Mouse (Mus musculus): Measurements from ENCODE around the gene Oaz2.
"Not testable (repeated sequence)": the region's sequence is repeated elsewhere in the genome, so short reads cannot be mapped to it uniquely, and the experiment has no call there.

The Oaz2 gene

DNA sequence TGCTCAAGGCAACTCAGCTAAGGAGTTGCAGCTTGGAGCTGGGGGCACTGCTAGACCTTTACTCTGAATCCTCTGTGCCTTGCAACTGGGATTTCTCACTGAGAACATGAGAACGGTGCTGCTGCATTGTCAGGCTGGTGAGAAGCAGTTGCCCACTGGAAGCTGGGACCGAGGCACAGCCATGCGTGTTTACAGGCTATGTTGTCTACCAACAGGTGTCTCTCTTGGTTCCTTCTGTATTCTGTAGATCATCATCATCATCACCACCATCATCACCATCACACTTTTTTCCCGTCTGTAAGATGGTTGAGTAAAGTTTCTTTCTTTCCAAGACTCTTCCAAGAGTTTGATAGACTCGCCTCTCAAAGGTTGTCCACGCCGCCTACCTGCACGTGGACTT, at the start of gene Oaz2:
TSS of gene Oaz2 (plus strand) at position 301 of the 400 bp plus-strand sequence.
- DNase-seq, result no peak

DNA sequence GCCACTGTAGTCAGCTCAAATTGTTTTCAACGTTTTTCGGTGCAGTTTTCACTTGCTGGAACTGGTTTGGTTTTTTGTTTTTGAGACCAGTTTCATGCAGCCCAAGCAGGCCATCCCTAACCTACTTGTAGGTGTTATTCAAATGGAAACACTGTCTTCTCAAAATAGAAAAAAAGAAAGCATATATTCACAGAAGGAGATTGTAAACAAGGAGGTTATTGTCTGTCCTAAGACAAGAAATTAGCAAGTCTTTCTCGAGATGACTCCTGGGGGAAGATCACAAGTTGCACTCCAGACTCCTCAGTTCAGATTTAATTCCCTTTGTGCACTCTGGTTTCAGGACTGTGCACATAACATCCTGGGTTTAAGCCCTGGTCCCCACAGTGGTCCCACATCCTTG, 48.5 kb upstream of the Oaz2 start:
- no peak for DNase-seq

DNA sequence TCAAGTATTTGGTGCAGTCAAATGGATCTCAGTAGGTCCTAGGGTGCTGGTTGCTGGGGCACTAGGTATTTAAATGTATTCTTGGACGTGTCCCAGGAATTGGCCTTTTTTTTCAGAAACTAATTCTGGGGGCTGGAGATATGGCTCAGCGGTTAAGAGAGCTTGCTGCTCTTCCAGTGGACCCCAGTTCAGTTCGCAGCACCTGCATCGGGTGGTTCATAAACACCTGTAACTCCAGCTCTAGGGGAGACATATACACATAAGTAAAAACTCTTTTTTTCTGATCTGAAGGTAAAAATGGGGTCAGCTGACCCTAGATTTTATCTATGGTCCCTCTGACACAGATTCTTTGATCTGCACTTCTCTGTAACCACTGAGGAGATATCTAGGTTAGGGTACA, 46.6 kb upstream of the Oaz2 start:
- no peak for DNase-seq

DNA sequence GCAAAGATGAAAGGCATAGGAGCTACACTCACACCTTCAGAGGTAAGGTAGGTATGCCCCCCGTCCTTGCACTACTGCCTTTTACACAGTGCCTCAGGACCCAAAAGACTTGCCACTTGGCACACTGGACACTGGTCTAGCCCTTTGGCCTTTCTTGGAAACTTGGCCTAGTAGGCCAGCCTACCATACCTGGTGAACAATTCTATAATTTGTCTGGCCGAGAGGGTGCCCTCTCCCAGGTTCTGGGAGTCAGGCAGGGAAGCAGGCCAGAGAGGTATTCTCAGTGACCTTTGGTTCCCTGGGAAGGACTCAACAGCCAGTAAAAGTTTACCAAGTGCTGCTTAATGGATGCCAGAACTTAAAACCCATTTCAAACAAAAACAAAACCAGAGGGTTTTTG, 46.1 kb upstream of the Oaz2 start:
- DNase-seq, result peak; percentile 73 to 89

DNA sequence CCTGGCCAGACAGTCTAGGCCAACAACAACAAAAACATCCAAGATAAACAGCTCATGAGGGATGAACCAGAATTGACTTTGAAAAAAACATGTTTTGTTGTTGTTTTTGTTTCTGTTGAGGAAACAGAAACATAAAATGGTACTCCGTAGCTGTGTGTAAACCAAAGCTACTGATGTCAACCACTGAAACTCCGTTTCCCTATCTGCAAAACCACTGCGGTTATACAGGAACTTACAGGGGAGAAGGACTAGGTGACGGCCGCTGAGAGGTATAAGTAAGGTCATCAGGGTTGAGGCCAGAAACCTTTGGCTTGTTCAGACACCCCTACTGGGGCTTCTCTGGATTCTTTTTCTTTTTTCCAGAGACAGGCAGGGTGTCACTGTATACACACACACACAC, 45.0 kb upstream of the Oaz2 start:
- no peak for DNase-seq

DNA sequence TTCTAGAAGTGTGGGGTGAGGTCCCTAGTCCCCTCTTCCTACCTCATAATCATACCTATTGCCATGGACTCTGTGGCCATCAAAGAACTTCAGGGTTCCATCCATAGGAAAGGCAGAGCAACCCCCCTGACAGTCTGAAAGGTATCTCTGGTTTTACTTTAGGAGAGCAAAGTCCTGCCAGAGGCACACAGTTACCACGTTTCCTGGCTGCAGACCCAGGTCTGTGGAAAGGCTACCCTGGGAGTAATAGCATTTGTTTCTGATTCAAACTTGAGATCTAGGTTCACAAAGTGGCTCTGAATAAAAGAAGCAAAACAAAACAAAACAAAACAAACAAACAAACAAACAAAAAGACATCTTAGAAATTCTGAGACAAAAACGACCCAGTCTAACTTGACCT, 43.5 kb upstream of the Oaz2 start:
- DNase-seq, result peak; percentile 41 to 48

DNA sequence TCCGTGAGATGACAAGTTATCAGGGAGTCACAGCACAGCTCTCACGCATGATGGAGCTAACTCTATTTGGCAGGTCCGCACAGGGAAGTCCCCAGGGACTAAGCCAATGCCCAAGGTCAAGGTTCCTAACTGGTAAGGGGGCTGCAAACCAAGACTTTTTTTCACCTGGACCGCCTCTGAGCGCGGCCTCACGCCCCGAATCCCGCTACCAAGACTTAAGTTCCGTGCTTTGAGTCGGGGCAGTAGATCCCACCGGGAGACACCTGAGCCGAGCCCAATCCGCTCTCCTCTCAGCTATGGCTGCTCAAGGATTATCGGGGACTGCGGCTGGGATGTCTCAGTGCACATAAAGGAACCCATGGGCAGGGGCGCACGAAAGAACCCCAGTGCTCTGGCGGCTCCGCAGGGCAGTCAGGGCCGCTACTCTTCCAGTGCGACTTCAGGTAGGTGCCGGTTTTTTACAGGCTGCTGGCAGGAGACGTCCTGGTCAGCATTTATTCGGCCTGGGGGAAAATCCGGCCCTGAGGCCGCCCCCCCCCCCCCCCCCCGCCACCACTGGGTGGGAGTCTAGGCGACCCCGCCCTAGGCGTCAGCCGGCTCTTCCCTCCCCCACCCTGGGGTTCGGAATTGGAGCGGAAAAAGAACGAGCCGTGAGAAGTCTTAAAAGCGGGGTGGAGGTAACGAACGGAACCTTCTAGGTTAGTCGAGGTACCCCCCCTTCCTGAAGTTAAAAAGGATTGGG, 38.6 kb upstream of the Oaz2 start, which contains the start of gene Rbpms2:
TSS of gene Rbpms2 (plus strand) at position 624 of the 742 bp plus-strand sequence.
- peak; percentile 76 to 83 for DNase-seq

DNA sequence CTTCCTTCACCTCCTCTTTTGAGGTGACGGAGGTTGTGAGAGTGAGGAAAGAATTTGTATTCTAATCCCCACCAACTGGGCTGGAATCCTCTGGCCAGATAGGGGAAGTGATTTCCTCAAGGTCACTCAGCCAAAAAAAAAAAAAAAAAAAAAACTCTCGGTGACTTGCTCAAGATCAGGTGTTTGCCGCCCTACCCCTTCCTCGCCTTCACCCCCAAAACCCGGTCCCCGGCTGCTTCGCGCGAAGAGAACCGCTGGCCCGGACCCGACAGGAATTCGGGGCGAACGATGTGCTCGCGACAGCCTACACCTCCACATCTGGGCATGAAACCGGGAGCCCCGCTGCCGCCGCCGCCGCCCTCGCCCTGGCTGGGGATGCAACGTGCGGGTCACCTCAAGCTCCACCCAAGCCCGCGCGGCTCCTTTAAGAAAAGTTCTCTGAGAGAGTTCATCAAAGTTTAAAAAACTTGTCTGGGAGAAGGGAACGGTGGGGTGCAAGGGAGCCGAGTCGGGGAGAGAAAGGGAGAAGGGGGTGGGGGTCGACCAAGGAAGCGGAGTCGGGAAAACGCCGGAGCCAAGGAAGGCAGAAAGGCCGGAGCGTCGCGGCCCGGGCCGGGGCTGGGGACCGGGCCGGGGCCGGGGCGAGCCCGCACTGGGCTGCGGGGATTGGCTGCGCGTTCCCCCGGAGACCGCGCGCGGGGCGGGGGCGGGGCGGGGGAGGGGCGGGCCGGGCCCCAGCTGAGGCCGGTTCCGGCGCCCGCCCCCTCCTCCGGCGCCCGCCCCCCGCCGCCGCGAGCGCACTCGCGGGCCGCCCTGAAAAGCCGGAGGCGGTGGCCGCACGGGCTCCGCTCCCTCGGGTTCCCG, 37.8 kb upstream of the Oaz2 start:
- DNase-seq, result peak; percentile 72 to 86

DNA sequence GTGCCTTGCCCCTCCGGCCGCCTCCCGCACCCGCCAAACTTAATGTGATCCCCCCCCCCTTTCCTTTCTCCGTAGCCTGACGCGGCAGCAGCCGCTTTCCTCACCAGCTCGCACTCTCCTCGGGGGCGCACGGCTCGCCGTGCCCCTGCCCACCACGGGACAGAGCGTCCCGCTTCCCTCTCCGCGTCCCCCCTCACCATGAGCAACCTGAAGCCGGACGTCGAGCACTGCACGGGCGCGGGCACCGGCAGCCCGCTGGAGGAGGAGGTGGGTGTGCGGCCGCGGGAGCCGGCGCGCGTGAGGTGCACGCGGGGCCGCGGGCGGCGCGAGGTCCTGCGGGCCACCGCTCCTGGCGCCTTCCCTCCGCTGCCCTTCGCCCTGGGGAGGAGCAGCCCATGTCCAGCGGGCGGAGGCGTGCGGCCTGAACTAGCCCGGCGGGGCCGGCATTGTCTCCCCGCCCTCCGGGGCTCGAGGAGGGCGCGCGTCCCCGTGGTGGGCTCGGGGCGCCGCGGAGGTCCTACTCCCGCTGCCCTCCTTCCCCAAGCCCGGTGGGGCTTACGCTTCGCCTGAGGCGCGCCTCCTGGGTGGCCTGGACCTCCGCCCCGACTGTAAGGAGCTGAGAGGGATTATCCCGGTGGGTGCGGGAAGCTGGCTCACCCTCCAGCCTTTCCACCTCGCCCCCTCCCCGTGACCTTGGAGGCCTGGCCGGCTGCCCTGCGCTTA, 37.0 kb upstream of the Oaz2 start:
- peak; percentile 76 to 80 for DNase-seq

DNA sequence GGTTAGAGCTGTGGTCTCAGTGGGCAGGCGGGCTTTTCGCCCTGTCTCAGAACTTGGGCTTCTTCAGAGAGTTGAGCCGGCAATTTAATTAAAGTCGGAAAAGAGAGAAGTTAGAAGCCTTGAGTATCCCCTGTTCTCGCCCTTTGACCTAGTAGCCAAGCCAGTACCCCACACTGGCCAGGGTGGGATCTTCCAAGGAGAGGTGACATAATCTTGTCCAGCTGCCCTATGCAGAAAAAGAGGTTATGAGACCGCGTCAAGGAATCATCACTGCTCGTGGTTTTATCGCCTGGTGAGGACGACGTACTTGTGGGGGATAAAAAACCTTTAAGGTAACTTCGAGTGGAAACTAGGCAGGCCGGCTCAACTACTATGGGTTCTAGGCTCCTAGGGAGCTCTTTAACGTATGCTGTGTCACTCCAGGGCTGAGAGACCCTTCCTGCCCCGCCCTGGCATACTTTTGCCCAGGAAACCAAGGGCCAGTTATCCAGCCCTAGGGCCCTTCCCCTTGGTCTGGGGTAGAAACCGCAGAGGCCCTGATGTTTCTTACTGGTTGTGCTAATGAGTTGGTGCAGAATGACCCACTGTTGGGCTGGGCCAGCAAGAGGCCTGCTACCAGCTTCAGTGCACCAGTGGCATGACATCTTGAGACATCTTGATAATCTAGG, 36.3 kb upstream of the Oaz2 start:
- DNase-seq, result peak in 1 of 2 experiments; percentile 14

DNA sequence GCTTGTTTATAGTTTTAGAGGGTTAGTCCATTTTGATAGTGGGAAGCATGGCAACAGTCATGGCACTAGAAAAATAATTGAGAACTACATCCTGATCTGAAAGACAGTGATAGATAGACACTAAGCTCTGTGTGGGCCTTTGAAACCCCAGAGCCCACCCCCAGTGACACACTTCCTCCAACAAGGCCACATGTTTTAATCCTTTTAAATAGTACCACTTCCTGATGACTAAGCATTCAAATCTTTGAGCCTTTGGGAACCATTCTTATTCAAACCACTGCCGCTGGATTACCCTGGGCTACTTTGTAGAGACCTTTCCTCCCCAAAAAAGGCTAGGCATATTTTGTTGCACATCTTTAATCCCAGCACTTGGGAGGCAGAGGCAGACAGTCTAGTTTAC, 32.0 kb upstream of the Oaz2 start:
- DNase-seq, result no peak

DNA sequence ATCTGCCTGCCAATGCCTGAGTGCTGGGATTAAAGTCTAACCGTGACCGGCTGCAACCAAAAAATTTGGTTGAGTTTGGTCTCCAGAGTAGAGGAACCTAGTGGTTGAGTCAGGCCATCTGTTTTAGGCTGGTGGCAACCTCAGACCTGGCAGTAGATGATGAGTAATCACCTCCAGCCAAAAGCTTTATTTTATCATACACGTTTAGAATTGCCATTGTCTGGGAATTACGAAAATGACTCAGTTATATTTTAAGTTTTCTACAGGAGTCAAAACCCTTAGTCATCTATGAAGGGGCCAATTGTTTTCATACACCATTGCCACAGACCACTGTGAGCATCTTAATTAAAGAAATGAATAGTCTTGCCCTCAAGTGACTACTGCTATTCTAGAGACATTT, 30.9 kb upstream of the Oaz2 start:
- no peak for DNase-seq

DNA sequence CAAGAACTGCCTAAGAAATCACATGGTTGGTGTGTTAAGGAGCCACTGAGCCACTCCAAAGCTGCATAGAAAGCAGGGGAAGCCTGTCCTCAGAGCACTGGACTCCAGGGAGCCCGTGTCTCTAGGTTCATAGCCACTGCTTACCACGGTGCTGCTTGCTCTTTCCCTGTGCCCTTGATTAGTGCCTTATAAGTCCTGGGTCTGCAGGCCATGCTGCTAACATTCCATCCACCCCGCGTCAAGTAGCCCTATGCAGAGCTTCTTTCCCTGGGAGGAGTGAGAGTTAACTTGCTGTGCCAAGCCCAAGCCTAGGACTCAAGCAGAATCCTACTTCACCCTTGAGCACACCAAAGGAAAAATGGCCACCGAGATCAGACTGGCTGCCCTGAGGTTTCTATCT, 28.7 kb upstream of the Oaz2 start:
- peak; percentile 32 to 34 for DNase-seq

DNA sequence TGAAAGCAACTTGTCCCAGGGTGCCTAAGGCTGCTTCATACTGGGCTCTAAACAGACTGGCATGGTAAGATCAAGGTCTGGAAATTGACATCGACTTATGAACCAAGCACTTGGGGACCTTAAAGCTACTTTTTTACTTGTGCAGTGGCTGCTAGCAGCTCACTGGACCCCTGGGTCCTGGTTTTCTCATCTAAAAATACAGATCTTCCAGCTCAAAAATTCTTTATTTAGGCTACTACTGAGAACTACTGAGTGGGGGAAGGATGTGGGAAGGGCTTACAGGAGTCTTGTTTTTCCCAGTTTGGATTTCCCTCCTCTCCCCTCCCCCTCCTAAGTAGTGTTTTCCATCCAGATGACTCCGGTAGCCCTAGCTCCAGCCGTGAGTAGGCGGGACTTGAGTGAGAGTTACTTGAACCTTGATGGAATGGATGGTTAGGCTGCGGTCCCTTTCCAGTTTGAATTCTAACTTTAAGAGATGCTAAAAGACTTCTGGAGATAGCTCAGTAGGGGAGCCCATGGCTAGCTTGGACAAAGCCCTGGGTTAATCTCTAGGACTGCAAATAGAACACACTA, 26.9 kb upstream of the Oaz2 start:
- peak; percentile 40 to 63 for DNase-seq

DNA sequence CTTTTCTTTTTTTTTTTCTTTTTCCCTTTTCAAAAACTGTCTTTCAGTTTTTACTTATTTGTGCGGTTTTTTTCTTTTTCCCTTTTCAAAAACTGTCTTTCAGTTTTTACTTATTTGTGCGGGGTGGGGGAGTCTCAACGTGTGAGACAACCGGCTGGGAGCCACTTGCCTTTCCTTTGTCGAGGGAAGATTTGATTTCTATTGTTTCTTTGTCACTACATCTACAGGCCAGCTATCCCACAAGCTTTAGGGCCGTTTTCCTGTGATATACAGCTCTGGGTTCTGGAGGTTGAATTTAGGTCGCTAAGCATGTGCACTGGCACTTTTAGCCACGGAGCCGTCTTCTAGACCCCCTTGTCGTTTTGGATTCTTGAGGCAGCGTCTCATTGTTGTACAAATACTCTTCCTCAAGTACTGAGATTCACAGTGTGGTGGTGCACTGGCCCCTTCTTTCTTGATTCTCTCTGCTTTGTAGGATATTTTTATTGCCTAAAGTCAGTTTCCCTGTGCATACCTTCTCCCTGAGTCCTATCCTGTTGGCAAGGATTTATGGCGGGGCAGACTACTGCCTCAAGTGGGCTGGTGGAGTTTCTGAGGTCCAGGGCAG, 26.3 kb upstream of the Oaz2 start:
- no peak for DNase-seq

DNA sequence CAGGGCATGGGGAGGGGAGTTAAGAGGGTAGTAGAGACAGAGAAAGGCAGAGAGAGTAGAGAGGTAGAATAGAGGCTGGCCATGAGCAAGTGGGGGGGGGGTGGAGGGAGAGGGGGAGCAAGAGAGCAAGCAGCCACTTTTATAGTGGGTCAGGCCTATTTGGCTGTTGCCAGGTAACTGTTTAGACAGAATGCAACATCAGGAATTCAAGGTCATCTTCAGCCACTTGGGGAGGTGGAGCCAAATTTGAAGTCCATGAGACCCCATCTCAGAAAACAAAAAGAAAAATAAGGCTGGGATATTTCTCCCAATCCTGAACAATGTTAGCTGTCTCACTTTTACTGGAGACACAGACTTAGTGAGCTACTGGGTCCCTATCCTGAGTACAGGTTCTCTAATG, 25.3 kb upstream of the Oaz2 start:
- DNase-seq, result no peak

DNA sequence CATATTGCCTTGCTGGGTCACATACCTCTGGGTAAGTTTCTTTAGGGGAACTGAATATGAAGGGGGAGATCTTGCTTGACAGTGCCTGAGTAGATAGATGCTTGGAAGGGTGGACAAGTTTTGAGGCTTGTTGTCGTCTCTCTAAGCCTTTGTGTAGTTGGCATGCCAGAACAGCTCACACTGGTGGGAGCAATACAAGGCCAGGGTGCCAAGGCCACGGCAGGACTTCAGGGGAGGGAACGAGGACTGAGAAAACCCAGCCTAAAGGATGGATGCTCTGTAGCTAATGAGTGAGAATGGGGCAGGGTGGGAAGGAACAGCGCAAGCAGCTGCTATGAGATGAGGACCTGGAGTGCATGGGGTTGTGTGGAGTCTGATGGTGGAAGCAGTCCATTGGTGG, 22.8 kb upstream of the Oaz2 start:
- DNase-seq, result no peak

DNA sequence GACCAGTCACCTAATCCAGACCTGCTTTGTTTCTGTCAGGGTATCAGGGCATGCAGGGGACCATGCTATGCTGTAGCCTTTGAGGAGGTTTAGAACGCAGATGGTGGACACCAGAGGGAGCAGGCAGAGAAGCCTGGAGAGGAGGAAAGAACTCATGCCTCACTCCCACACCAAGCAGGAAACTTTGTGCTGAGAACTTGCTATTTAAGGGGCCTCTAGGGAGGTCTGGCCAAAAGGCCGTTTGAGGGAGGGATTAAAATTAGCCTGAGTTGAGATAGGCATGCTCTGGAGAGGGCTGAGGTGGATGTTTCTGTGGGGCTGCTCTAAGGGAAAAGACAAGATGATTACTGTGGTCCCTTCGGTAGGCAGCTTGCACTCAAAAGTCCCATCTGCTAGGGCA, 21.8 kb upstream of the Oaz2 start:
- no peak for DNase-seq

DNA sequence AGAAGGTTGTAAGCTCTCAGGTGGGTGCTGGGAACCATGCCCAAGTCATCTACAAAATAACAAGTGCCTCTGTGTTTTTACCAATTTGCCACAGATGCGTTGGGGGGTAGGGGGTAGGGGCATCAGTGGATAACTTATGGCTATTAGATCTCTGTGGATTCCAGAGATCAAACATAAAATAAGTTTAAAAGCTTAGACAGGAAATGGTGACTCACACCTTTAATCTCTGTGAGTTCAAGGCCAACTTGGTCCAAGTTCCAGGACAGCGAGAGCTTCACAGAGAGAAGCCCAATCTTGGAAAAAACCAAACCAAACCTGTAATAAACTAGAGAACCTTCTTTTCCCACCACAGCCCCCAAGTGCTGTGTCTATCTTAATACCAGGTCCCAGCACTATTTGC, 21.0 kb upstream of the Oaz2 start:
- no peak for DNase-seq

DNA sequence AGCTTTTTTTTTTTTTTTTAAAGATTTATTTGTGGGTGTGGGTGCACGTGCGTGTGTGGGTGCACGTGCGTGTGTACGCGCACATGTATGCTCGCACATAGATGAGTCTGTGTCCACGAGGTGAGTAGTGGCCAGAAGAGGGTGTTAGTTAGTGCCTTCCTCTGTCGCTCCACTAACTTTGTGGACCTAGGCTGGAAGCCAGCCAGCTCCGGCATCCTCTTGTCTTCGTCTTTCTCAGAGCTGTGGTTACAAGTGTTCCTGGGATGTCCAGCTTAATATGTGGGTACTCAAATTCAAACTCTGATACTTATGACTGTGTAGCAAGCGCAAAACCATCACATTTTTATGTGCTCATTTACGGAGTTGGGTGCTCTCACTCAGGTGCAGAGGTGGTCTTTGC, 19.1 kb upstream of the Oaz2 start:
- peak in 1 of 2 experiments; percentile 58 for DNase-seq

DNA sequence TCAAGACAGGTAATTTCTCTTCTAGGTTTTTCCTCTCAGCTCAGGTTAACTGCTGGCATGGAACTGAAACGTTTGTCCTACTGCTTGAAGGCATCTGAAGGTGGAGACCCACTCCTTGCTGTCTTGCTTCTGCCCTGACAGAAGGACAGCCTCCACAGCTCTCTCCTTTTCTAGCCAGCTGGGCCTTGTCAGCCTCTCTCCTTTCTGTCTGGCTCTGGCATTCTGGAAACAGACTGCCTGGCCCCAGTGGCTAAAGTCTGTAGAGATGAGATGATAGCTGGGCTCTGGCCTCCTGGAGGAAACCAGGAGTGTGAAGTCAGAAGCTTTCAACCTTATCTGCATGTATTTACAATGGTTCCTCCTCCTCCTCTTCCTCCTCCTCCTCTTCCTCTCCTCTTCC, 17.8 kb upstream of the Oaz2 start:
- DNase-seq, result no peak

DNA sequence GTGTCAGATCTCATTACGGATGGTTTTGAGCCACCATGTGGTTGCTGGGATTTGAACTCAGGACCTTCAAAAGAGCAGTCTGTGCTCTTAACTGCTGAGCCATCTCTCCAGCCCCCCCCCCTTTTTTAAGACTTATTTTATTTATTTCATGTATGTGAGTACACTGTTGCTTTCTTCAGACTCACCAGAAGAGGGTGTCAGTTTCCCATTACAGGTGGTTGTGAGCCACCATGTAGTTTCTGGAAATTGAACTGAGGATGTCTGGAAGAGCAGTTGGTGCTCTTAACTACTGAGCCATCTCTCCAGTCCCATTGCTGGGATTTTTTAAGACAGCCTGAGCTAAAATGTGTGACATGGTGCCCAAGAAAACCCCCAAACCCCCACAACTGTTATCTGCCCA, 15.8 kb upstream of the Oaz2 start:
- not testable (repeated sequence) for DNase-seq

All from kidney, postnatal 36 days (tissue).